In genomic region chr4:120849451-120849850, GRCm38 (mm10) we compare ENCODE assay signal across 12 mouse cellular contexts.
DNase-seq lines count a peak whose midpoint lies in the region; ATAC-seq lines count a peak whose summit lies in the region.
"Had no signal": no experiment of that assay in that cellular context is flagged by ENCODE, and none has a peak within 500 bp of the region (broad histone marks: within the 10 kb centered on the region; RNA-seq: fewer than 3 reads in every experiment).

No protein-coding gene starts in this region.

- ATAC-seq in frontal cortex, adult (ENCODE audit: low TSS enrichment), result peak; percentile 32; the same call in 1 of the 2 replicates
- ATAC-seq: inflammation-experienced regulatory T-cells, adult 6 months; intestine, postnatal 0 days had no signal

- peak; percentile 53 for DNase-seq in cerebellum, adult 8-10 months
- DNase-seq in cerebellum, adult 11 months, result no peak
- peak; percentile 57 to 60 for DNase-seq in cerebellum, postnatal 36 days
- no peak for DNase-seq in cerebellum, adult 9-11 months
- no peak for DNase-seq in frontal cortex, postnatal 10 days (ENCODE audit: low spot score in 2 of 2)
- DNase-seq: adrenal gland, postnatal 10 days; gastrocnemius, adult 2 months; gastrocnemius, postnatal 25 days; kidney, adult 8-10 months had no signal

Comparison
In these comparisons a context has a peak if more than half of its experiments do, and no peak if none do; other contexts are left out.
1. DNase-seq: peak in cerebellum, adult 8-10 months (single experiment) and cerebellum, postnatal 36 days (2 of 2); none in cerebellum, adult 11 months (single experiment), cerebellum, adult 9-11 months (single experiment) and frontal cortex, postnatal 10 days (0 of 2).